Mouse (Mus musculus) gastrocnemius, postnatal 25 days (tissue): ENCODE measurements around the gene Relt. TPM values are rescaled to one million over a fixed set of nuclear protein-coding genes. Genes with fewer than 3 reads are reported as not detected.

Experiments used
- DNase-seq: peaks from one replicate; pipeline ENCODE4 v3.0.0; 2022
- total RNA-seq, 2 experiments: library from RNA; stranded (reverse); gene quantifications; 1 replicate in 1 of 2; 2 replicates in 1 of 2; pipeline ENCODE4 v1.2.3; 2021

Relt gene
- total RNA-seq, 2 experiments from 2014 or later: 11.3 to 13.4 TPM

GRCm38 (mm10) chr7:100845026-100845400 is 18.2 kb downstream of the Relt start:
- no peak for DNase-seq

- no peak for DNase-seq
Measured at GRCm38 (mm10) chr7:100844385-100845025, 18.7 kb downstream of the Relt start.

GRCm38 (mm10) chr7:100843866-100844265 is 19.4 kb downstream of the Relt start:
- no peak for DNase-seq

GRCm38 (mm10) chr7:100842175-100842574 is 21.1 kb downstream of the Relt start:
- no peak for DNase-seq

GRCm38 (mm10) chr7:100841608-100842007 is 21.6 kb downstream of the Relt start:
- no peak for DNase-seq

GRCm38 (mm10) chr7:100840906-100841305 is 22.3 kb downstream of the Relt start:
- DNase-seq: no peak

GRCm38 (mm10) chr7:100839632-100840402 is 23.4 kb downstream of the Relt start:
- no peak for DNase-seq

GRCm38 (mm10) chr7:100837701-100838100 is 25.5 kb downstream of the Relt start:
- no peak for DNase-seq

GRCm38 (mm10) chr7:100836657-100837056 is 26.6 kb downstream of the Relt start:
- no peak for DNase-seq

- no peak for DNase-seq
Measured at GRCm38 (mm10) chr7:100835711-100836110, 27.5 kb downstream of the Relt start.

GRCm38 (mm10) chr7:100835168-100835567 is 28.1 kb downstream of the Relt start:
- no peak for DNase-seq

- no peak for DNase-seq
Measured at GRCm38 (mm10) chr7:100833859-100834258, 29.4 kb downstream of the Relt start.

GRCm38 (mm10) chr7:100828549-100828948 is 34.7 kb downstream of the Relt start:
- DNase-seq: no peak

GRCm38 (mm10) chr7:100824661-100825060 is 38.6 kb downstream of the Relt start:
- DNase-seq: no peak

GRCm38 (mm10) chr7:100818401-100819064 is 44.7 kb downstream of the Relt start:
- no peak for DNase-seq

GRCm38 (mm10) chr7:100817442-100817760 is 45.8 kb downstream of the Relt start:
- no peak for DNase-seq

GRCm38 (mm10) chr7:100816759-100817441 is 46.3 kb downstream of the Relt start:
- no peak for DNase-seq

GRCm38 (mm10) chr7:100815900-100816570 is 47.2 kb downstream of the Relt start:
- no peak for DNase-seq

- no peak for DNase-seq
Measured at GRCm38 (mm10) chr7:100812641-100813040, 50.6 kb downstream of the Relt start.

GRCm38 (mm10) chr7:100811912-100812311 is 51.3 kb downstream of the Relt start:
- no peak for DNase-seq

GRCm38 (mm10) chr7:100805391-100805790 is 57.9 kb downstream of the Relt start:
- no peak for DNase-seq

GRCm38 (mm10) chr7:100798810-100799209 is 64.4 kb downstream of the Relt start:
- DNase-seq: no peak
